Mouse (Mus musculus) lung, adult 2 months (tissue): ENCODE results near the gene Gpt2.

Experiments used
- CTCF ChIP-seq: fragments of 200-500 bp; IDR thresholded peaks from 2 replicates; pipeline ENCODE4 v1.5.1; 2011; ENCODE audit warnings: mild to moderate bottlenecking, low read length, control low read depth; ENCODE audit not compliant: insufficient read depth
- POLR2A ChIP-seq: fragments of 200-500 bp; IDR thresholded peaks from 2 replicates; pipeline ENCODE4 v1.6.1; 2011; ENCODE audit warnings: low read depth, mild to moderate bottlenecking, control low read depth, low read length, borderline replicate concordance; ENCODE audit errors: extremely low read depth

DNA sequence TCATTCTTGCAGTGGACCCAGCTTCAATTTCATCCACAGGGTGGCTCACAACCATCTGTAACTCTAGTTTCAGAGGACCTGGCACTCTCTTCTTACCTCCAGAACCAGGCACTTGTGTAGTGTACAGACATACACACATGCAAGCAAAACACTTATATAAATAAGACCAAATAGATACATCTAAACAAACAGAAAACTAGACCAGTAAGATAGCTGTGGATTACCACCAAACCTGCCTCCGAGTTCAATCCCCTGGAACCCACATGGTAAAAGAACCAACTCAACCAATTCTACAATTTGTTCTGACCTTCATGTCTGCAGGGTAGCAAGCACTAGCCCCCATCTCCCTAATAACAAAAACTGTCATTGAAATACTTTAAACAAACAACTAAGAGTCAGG lies 59.6 kb downstream of the Gpt2 start:
- no peak for TF ChIP-seq CTCF
- TF ChIP-seq POLR2A: no peak
